Mouse (Mus musculus) cerebellum, adult 2 months (tissue): Measurements from ENCODE around the gene Rab1b. TPM values are rescaled to one million over a fixed set of nuclear protein-coding genes. Genes with fewer than 3 reads are reported as not detected.

Source experiments
- DNase-seq, 2 experiments: peaks; one replicate each; pipeline ENCODE4 v3.0.0; 2021
- H3K27ac ChIP-seq: fragments of 200-500 bp; 2 replicates; pipeline ENCODE4 v1.5.1; 2012; ENCODE audit warnings: low read length, control low read depth, inconsistent platforms; ENCODE audit not compliant: insufficient read depth
- H3K27me3 ChIP-seq: fragments of 200-500 bp; 2 replicates; pipeline ENCODE4 v1.6.1; 2012; ENCODE audit warnings: inconsistent platforms, mild to moderate bottlenecking, low read length, moderate library complexity; ENCODE audit not compliant: control insufficient read depth, insufficient read depth
- H3K4me1 ChIP-seq: fragments of 200-500 bp; 2 replicates; pipeline ENCODE4 v1.6.1; 2011; ENCODE audit warnings: low read length; ENCODE audit not compliant: control insufficient read depth, insufficient read depth
- H3K4me3 ChIP-seq: fragments of 200-500 bp; replicated peaks from 2 replicates; pipeline ENCODE3; 2011; ENCODE audit warnings: mild to moderate bottlenecking, low read depth, low read length, control low read depth; ENCODE audit not compliant: insufficient read depth
- CTCF ChIP-seq: fragments of 200-500 bp; IDR thresholded peaks from 2 replicates; pipeline ENCODE4 v1.5.1; 2011; ENCODE audit warnings: low read depth, mild to moderate bottlenecking, control low read depth, low read length, moderate library complexity, borderline replicate concordance; ENCODE audit not compliant: insufficient read depth
- POLR2A ChIP-seq: fragments of 200-500 bp; IDR thresholded peaks from 2 replicates; pipeline ENCODE4 v1.6.1; 2011; ENCODE audit warnings: low read length, control low read depth, borderline replicate concordance; ENCODE audit not compliant: insufficient read depth
- WGBS: fragments of 180-500 bp; shearing (Covaris S2); methylation state at CpG from one replicate; pipeline ENCODE4 v1.1.7; 2018; 5-methylcytosine and 5-hydroxymethylcytosine counted together
- polyA plus RNA-seq: library from polyadenylated mRNA; depleted of rRNA; stranded (reverse); fragments of >200 nt; gene quantifications from 2 replicates; pipeline ENCODE4 v1.2.3, GENCODE M21; 2012

The Rab1b gene
- polyA plus RNA-seq, 1 experiment = 191 TPM

- H3K4me3 ChIP-seq = peak within 1 kb of the TSS; percentile 64
- H3K27me3 ChIP-seq = no peaks in the 10 kb centered on the region
- peaks cover 10% of the 10 kb centered on the region for H3K4me1 ChIP-seq
- peak within 1 kb of the TSS; percentile 98 for H3K27ac ChIP-seq
- peak; percentile 69; the same call in 1 of the 2 replicates for TF ChIP-seq POLR2A
- TF ChIP-seq CTCF = no peak
- WGBS = under 1% methylated on average over 54 of the region's 69 CpGs
- DNase-seq = peak; percentile 80
These were observed 21.6 kb downstream of the Rab1b start, which contains the start of gene Tmem151a for GRCm38 (mm10) chr19:5085145-5085863. Gene Tmem151a (minus strand): TSS chr19:5085531.

GRCm38 (mm10) chr19:5084834-5085144 is 22.1 kb downstream of the Rab1b start:
- peak; percentile 58 to 63 for DNase-seq
- peak overlapping the region; percentile 98 for H3K27ac ChIP-seq
- no peak for TF ChIP-seq POLR2A
- no peak for TF ChIP-seq CTCF
- no peaks in the 10 kb centered on the region for H3K27me3 ChIP-seq
- peak overlapping the region; percentile 64 for H3K4me3 ChIP-seq
- peaks cover 10% of the 10 kb centered on the region for H3K4me1 ChIP-seq
- WGBS = 1% methylated on average over 15 of the region's 15 CpGs

- DNase-seq = no peak
- WGBS = 69% methylated on average over 3 of the region's 3 CpGs
- TF ChIP-seq CTCF = no peak
- TF ChIP-seq POLR2A = no peak
- H3K4me3 ChIP-seq = peak overlapping the region; percentile 64
- H3K4me1 ChIP-seq = peaks cover 10% of the 10 kb centered on the region
- H3K27me3 ChIP-seq = no peaks in the 10 kb centered on the region
- peak overlapping the region; percentile 98; the same call in 1 of the 2 replicates for H3K27ac ChIP-seq
These were observed 22.7 kb downstream of the Rab1b start for GRCm38 (mm10) chr19:5083961-5084833.

GRCm38 (mm10) chr19:5082596-5082995 is 24.3 kb downstream of the Rab1b start:
- DNase-seq = peak in 1 of 2 experiments; percentile 60
- TF ChIP-seq POLR2A = no peak
- TF ChIP-seq CTCF = no peak
- Histone ChIP-seq H3K27me3 (no peaks in the 10 kb centered on the region), H3K4me1 (peaks cover 10% of the 10 kb centered on the region), H3K4me3 (no peak overlapping the region), H3K27ac (no peak overlapping the region)
- 60% methylated on average over 24 of the region's 24 CpGs for WGBS

- no peaks in the 10 kb centered on the region for H3K27me3 ChIP-seq
- 45% methylated on average over 18 of the region's 18 CpGs for WGBS
- H3K4me3 ChIP-seq = no peak overlapping the region
- TF ChIP-seq POLR2A (no peak), CTCF (no peak)
- DNase-seq = no peak
- no peak overlapping the region for H3K27ac ChIP-seq
- H3K4me1 ChIP-seq = peaks cover 10% of the 10 kb centered on the region
These were observed 24.9 kb downstream of the Rab1b start for GRCm38 (mm10) chr19:5082005-5082404.

GRCm38 (mm10) chr19:5079279-5079678 is 27.6 kb downstream of the Rab1b start:
- TF ChIP-seq POLR2A (no peak), CTCF (no peak)
- H3K27me3 ChIP-seq = no peaks in the 10 kb centered on the region
- DNase-seq = no peak
- no peak overlapping the region for H3K27ac ChIP-seq
- 96% methylated on average over 1 of the region's 1 CpGs for WGBS
- peaks cover 9% of the 10 kb centered on the region for H3K4me1 ChIP-seq
- H3K4me3 ChIP-seq = no peak overlapping the region

- H3K27me3 ChIP-seq = no peaks in the 10 kb centered on the region
- DNase-seq = no peak
- TF ChIP-seq CTCF (no peak), POLR2A (no peak)
- WGBS = 52% methylated on average over 5 of the region's 5 CpGs
- no peak overlapping the region for H3K27ac ChIP-seq
- no peak overlapping the region for H3K4me3 ChIP-seq
- peaks cover 5% of the 10 kb centered on the region for H3K4me1 ChIP-seq
These were observed 33.4 kb downstream of the Rab1b start for GRCm38 (mm10) chr19:5073518-5073917.
